Mouse (Mus musculus) lung, postnatal 0 days (tissue): ENCODE measurements around the gene H2afv.

ENCODE experiments used
- CTCF ChIP-seq: IDR thresholded peaks from 2 replicates; pipeline ENCODE4 v1.5.1; 2016; ENCODE audit warnings: antibody characterized with exemption, mild to moderate bottlenecking
- EP300 ChIP-seq: IDR thresholded peaks from 2 replicates; pipeline ENCODE4 v1.6.1; 2016; ENCODE audit warnings: antibody characterized with exemption, mild to moderate bottlenecking, control low read depth

DNA sequence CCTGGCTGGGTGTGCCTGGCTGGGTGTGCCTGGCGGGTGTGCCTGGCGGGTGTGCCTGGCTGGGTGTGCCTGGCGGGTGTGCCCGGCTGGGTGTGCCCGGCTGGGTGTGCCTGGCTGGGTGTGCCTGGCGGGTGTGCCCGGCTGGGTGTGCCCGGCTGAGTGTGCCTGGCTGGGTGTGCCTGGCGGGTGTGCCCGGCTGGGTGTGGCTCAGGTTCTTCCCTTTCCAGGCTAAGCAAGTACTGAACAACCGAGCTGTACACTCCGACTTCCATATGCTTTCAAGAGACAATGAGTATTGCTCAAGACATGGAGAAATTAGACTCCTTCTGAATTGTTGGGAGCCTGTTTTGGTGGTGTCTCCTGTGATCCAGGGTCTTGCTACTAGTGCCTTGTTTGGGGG is 31.0 kb downstream of the H2afv start:
- TF ChIP-seq CTCF = no peak
- TF ChIP-seq EP300 = no peak
